14 mouse cellular contexts compared by ENCODE assay signal in genomic region chr8:10469658-10470057, GRCm38 (mm10).
A peak's percentile ranks its signal among the peaks of the same experiment; 100 is the strongest.
DNase-seq lines count a peak whose midpoint lies in the region; ATAC-seq and TF ChIP-seq lines count a peak whose summit lies in the region.
"Had no signal": no experiment of that assay in that cellular context is flagged by ENCODE, and none has a peak within 500 bp of the region (broad histone marks: within the 10 kb centered on the region; RNA-seq: fewer than 3 reads in every experiment).

No protein-coding gene starts in this region.

- H3K9ac ChIP-seq in forebrain, postnatal 0 days, result no peak overlapping the region
- H3K9ac ChIP-seq in forebrain, embryonic 12.5 days, result no peak overlapping the region
- H3K9ac ChIP-seq: forebrain, embryonic 13.5 days had no signal

- no peak for ATAC-seq in forebrain, postnatal 0 days
- ATAC-seq in forebrain, embryonic 12.5 days (ENCODE audit: low FRiP score), result no peak
- ATAC-seq in megakaryocyte progenitor cell, adult 5-6 weeks (replicated peaks; ENCODE audit: poor library complexity), result no peak
- ATAC-seq: forebrain, embryonic 13.5 days; midbrain, embryonic 16.5 days had no signal

- no peak overlapping the region for H3K4me2 ChIP-seq in forebrain, postnatal 0 days (ENCODE audit: low read depth)
- H3K4me2 ChIP-seq in forebrain, embryonic 12.5 days, result no peak overlapping the region
- H3K4me2 ChIP-seq: forebrain, embryonic 13.5 days had no signal

- no peaks in the 10 kb centered on the region for H3K9me3 ChIP-seq in forebrain, postnatal 0 days (ENCODE audit: low read length)
- H3K9me3 ChIP-seq in forebrain, embryonic 12.5 days, result no peaks in the 10 kb centered on the region
- H3K9me3 ChIP-seq: forebrain, embryonic 13.5 days had no signal

- no peaks in the 10 kb centered on the region for H3K27me3 ChIP-seq in forebrain, postnatal 0 days (ENCODE audit: insufficient read depth, low read length)
- H3K27me3 ChIP-seq in forebrain, embryonic 12.5 days, result no peaks in the 10 kb centered on the region; the same call in 1 of the 2 replicates
- H3K27me3 ChIP-seq: forebrain, embryonic 13.5 days had no signal

- peak; percentile 51 for DNase-seq in forebrain, postnatal 0 days
- peak; percentile 35 to 45 for DNase-seq in left cerebral cortex, adult 18-20 months (ENCODE audit: low spot score in 2 of 2)
- DNase-seq in left cerebral cortex, adult 8-10 months (ENCODE audit: low spot score in 2 of 2), result no peak
- peak; percentile 45 to 67 for DNase-seq in right cerebral cortex, adult 2 months (ENCODE audit: low spot score in 2 of 2)
- no peak for DNase-seq in right cerebral cortex, postnatal 25 days
- DNase-seq in neural tube, embryonic 10.5 days (ENCODE audit: extremely low spot score, low spot score), result no peak
- DNase-seq: cerebellum, adult 9-11 months; layer of hippocampus, adult 9-11 months; left cerebral cortex, postnatal 4 days; lung, adult 18-20 months had no signal

- no peak overlapping the region for H3K4me3 ChIP-seq in forebrain, postnatal 0 days (ENCODE audit: low read depth, low read length)
- no peak overlapping the region for H3K4me3 ChIP-seq in forebrain, embryonic 12.5 days (replicated peaks)
- H3K4me3 ChIP-seq: forebrain, embryonic 13.5 days had no signal

- H3K4me1 ChIP-seq in forebrain, postnatal 0 days (ENCODE audit: insufficient read depth), result peaks cover 5% of the 10 kb centered on the region; the same call in 1 of the 2 replicates
- peaks cover 3% of the 10 kb centered on the region; the same call in 1 of the 2 replicates for H3K4me1 ChIP-seq in forebrain, embryonic 12.5 days

- no peak overlapping the region for H3K27ac ChIP-seq in forebrain, postnatal 0 days (ENCODE audit: low read depth, low read length)
- no peak overlapping the region for H3K27ac ChIP-seq in forebrain, embryonic 12.5 days
- H3K27ac ChIP-seq: forebrain, embryonic 13.5 days had no signal

- no peaks in the 10 kb centered on the region for H3K36me3 ChIP-seq in forebrain, postnatal 0 days (ENCODE audit: insufficient read depth)
- H3K36me3 ChIP-seq in forebrain, embryonic 12.5 days (replicated peaks), result no peaks in the 10 kb centered on the region

- 51% methylated on average over 2 of the region's 2 CpGs for WGBS in forebrain, postnatal 0 days
- WGBS in forebrain, embryonic 12.5 days, result 53% methylated on average over 2 of the region's 2 CpGs

- peak; percentile 51 for TF ChIP-seq CTCF in forebrain, postnatal 0 days (IDR thresholded peaks at IDR 0.05; ENCODE audit: low read depth)

Comparison
In these comparisons a context has a peak if more than half of its experiments do, and no peak if none do; other contexts are left out.
1. DNase-seq: peak in forebrain, postnatal 0 days (single experiment), left cerebral cortex, adult 18-20 months (2 of 2) and right cerebral cortex, adult 2 months (2 of 2); none in left cerebral cortex, adult 8-10 months (0 of 2), right cerebral cortex, postnatal 25 days (single experiment) and neural tube, embryonic 10.5 days (single experiment).